In genomic region chr4:155344716-155345607, GRCm38 (mm10) we compare ENCODE assay signal across 8 mouse cellular contexts. TPM values are rescaled to one million over a fixed set of nuclear protein-coding genes. Genes with fewer than 3 reads are reported as not detected.
DNase-seq lines count a peak whose midpoint lies in the region; ATAC-seq and TF ChIP-seq lines count a peak whose summit lies in the region.

No protein-coding gene starts in this region.

- H3K27me3 ChIP-seq in heart, embryonic 13.5 days (replicated peaks), result peaks cover 45% of the 10 kb centered on the region
- no peaks in the 10 kb centered on the region for H3K27me3 ChIP-seq in forebrain, postnatal 0 days (ENCODE audit: insufficient read depth, low read length)
- H3K27me3 ChIP-seq in midbrain, embryonic 14.5 days (ENCODE audit: control insufficient read depth, insufficient read depth, low read length), result no peaks in the 10 kb centered on the region

- no peak; the same call in 1 of the 2 replicates for TF ChIP-seq CTCF in forebrain, postnatal 0 days (IDR thresholded peaks at IDR 0.05; ENCODE audit: low read depth)

- H3K9ac ChIP-seq in heart, embryonic 13.5 days, result peak overlapping the region; percentile 73
- peak overlapping the region; percentile 91 for H3K9ac ChIP-seq in forebrain, postnatal 0 days
- H3K9ac ChIP-seq in midbrain, embryonic 14.5 days (replicated peaks; ENCODE audit: low read length), result peak overlapping the region; percentile 91

- no peak for DNase-seq in heart, postnatal 4 days
- peak; percentile 66 to 68 for DNase-seq in cerebellum, adult 18-20 months
- peak; percentile 81 for DNase-seq in forebrain, postnatal 0 days
- peak; percentile 60 to 62 for DNase-seq in layer of hippocampus, postnatal 10 days (ENCODE audit: low spot score in 2 of 2)
- DNase-seq in midbrain, embryonic 14.5 days, result peak; percentile 74
- peak; percentile 49 for DNase-seq in thymus, postnatal 25 days
- no peak for DNase-seq in gastrocnemius, postnatal 10 days

- no peak; the same call in 1 of the 2 replicates for ATAC-seq in heart, embryonic 13.5 days (ENCODE audit: extremely low read depth, insufficient number of reproducible peaks, low FRiP score, low TSS enrichment)
- peak; percentile 84 for ATAC-seq in forebrain, postnatal 0 days
- peak; percentile 73 for ATAC-seq in midbrain, embryonic 14.5 days (ENCODE audit: low FRiP score, low TSS enrichment)

- H3K9me3 ChIP-seq in heart, embryonic 13.5 days, result no peaks in the 10 kb centered on the region
- no peaks in the 10 kb centered on the region for H3K9me3 ChIP-seq in forebrain, postnatal 0 days (ENCODE audit: low read length)
- H3K9me3 ChIP-seq in midbrain, embryonic 14.5 days (ENCODE audit: control insufficient read depth, low read length), result no peaks in the 10 kb centered on the region

- 11% methylated on average over 47 of the region's 47 CpGs for WGBS in heart, embryonic 13.5 days
- 4% methylated on average over 47 of the region's 47 CpGs for WGBS in forebrain, postnatal 0 days
- 2% methylated on average over 47 of the region's 47 CpGs for WGBS in midbrain, embryonic 14.5 days

- peak overlapping the region; percentile 93 for H3K4me2 ChIP-seq in heart, embryonic 13.5 days
- peak overlapping the region; percentile 78 for H3K4me2 ChIP-seq in forebrain, postnatal 0 days (ENCODE audit: low read depth)
- peak overlapping the region; percentile 88 for H3K4me2 ChIP-seq in midbrain, embryonic 14.5 days (ENCODE audit: low read length)

- peaks cover 20% of the 10 kb centered on the region for H3K4me1 ChIP-seq in heart, embryonic 13.5 days
- peaks cover 14% of the 10 kb centered on the region for H3K4me1 ChIP-seq in forebrain, postnatal 0 days (ENCODE audit: insufficient read depth)
- peaks cover 17% of the 10 kb centered on the region for H3K4me1 ChIP-seq in midbrain, embryonic 14.5 days (ENCODE audit: control insufficient read depth, insufficient read depth, low read length)

- H3K27ac ChIP-seq in heart, embryonic 13.5 days (replicated peaks), result no peak overlapping the region
- H3K27ac ChIP-seq in forebrain, postnatal 0 days (ENCODE audit: low read depth, low read length), result peak overlapping the region; percentile 98
- H3K27ac ChIP-seq in midbrain, embryonic 14.5 days (replicated peaks; ENCODE audit: low read depth, low read length), result peak overlapping the region; percentile 96

- H3K4me3 ChIP-seq in heart, embryonic 13.5 days, result peak overlapping the region; percentile 59
- peak overlapping the region; percentile 68 for H3K4me3 ChIP-seq in forebrain, postnatal 0 days (ENCODE audit: low read depth, low read length)
- peak overlapping the region; percentile 77 for H3K4me3 ChIP-seq in midbrain, embryonic 14.5 days (replicated peaks; ENCODE audit: low read depth, low read length)

- H3K36me3 ChIP-seq in heart, embryonic 13.5 days, result no peaks in the 10 kb centered on the region
- H3K36me3 ChIP-seq in forebrain, postnatal 0 days (ENCODE audit: insufficient read depth), result no peaks in the 10 kb centered on the region
- H3K36me3 ChIP-seq in midbrain, embryonic 14.5 days (ENCODE audit: control insufficient read depth, insufficient read depth, low read length), result no peaks in the 10 kb centered on the region

RNA-seq across cellular contexts. Expression of gene Prkcz, which starts 16.2 kb away (rescaled TPM):
- 7.2 TPM in 2 replicates for polyA plus RNA-seq in heart, embryonic 13.5 days (2015; fragmentation: Nextera tagmentation; extraction: Ambion mirVana)
- 1 to 10 TPM; 2.0 to 2.1 TPM for total RNA-seq in heart, postnatal 4 days (2021)
- total RNA-seq in forebrain, postnatal 0 days (2014; rRNA removed), result 92.5 and 108 TPM in 2 replicates
- 98.9 and 103 TPM in 2 replicates for polyA plus RNA-seq in forebrain, postnatal 0 days (2015; fragmentation: Nextera tagmentation; extraction: Ambion mirVana)
- total RNA-seq in layer of hippocampus, postnatal 10 days (2021), result 100 to 1,000 TPM; 123 to 138 TPM
- 65.4 and 68.5 TPM in 2 replicates for polyA plus RNA-seq in midbrain, embryonic 14.5 days (2014; fragmentation: Nextera tagmentation; extraction: Ambion mirVana)
- 1 to 10 TPM; 2.6 to 3.0 TPM for total RNA-seq in gastrocnemius, postnatal 10 days (2021)

RNA-seq across cellular contexts. Expression of gene Gabrd, which starts 53.0 kb away (rescaled TPM):
- 0.17 TPM in 1 of 2 replicates, not detected in the other for polyA plus RNA-seq in heart, embryonic 13.5 days (2015; fragmentation: Nextera tagmentation; extraction: Ambion mirVana)
- total RNA-seq in heart, postnatal 4 days (2021), result not detected
- total RNA-seq in forebrain, postnatal 0 days (2014; rRNA removed), result 6.1 and 7.1 TPM in 2 replicates
- polyA plus RNA-seq in forebrain, postnatal 0 days (2015; fragmentation: Nextera tagmentation; extraction: Ambion mirVana), result 3.8 and 5.1 TPM in 2 replicates
- 1 to 10 TPM; 8.6 to 9.5 TPM for total RNA-seq in layer of hippocampus, postnatal 10 days (2021)
- polyA plus RNA-seq in midbrain, embryonic 14.5 days (2014; fragmentation: Nextera tagmentation; extraction: Ambion mirVana), result 0.19 TPM in 1 of 2 replicates, not detected in the other
- under 1 TPM; 0.81 to 0.96 TPM for total RNA-seq in gastrocnemius, postnatal 10 days (2021)

Comparison
In these comparisons a context has a peak if more than half of its experiments do, and no peak if none do; other contexts are left out.
1. DNase-seq: peak in cerebellum, adult 18-20 months (2 of 2), forebrain, postnatal 0 days (single experiment), layer of hippocampus, postnatal 10 days (2 of 2), midbrain, embryonic 14.5 days (single experiment) and thymus, postnatal 25 days (single experiment); none in heart, postnatal 4 days (single experiment) and gastrocnemius, postnatal 10 days (single experiment).
2. RNA of gene Prkcz, which starts 16.2 kb away (total RNA-seq): 123 to 138 TPM in layer of hippocampus, postnatal 10 days and 92.5 to 108 TPM in forebrain, postnatal 0 days; 2.6 to 3.0 TPM in gastrocnemius, postnatal 10 days and 2.0 to 2.1 TPM in heart, postnatal 4 days; every median in the first group is over 10 times any median in the second.
3. Peak in every context shown above with its lines, with median percentiles within 50 percentile points of each other: H3K4me2 ChIP-seq, H3K4me3 ChIP-seq and H3K9ac ChIP-seq.